Mouse (Mus musculus) erythroid progenitor cell, adult 5-6 weeks (primary cell): ENCODE measurements around the gene Clca1. TPM values are rescaled to one million over a fixed set of nuclear protein-coding genes. Genes with fewer than 3 reads are reported as not detected.
"Not testable (repeated sequence)": the region's sequence is repeated elsewhere in the genome, so short reads cannot be mapped to it uniquely, and the experiment has no call there.

Experiments
- ATAC-seq: replicated peaks from 2 replicates; pipeline ENCODE4 v1.8.0; 2016; ENCODE audit warnings: moderate number of reproducible peaks, mild to moderate bottlenecking, moderate TSS enrichment, inconsistent platforms; ENCODE audit not compliant: poor library complexity, low FRiP score, severe bottlenecking
- total RNA-seq, 2 experiments: library from RNA; stranded (forward) in 1 of 2; stranded (reverse) in 1 of 2; fragments of 150-400 nt in 1 of 2; fragments of 186-747, 209-891 nt in 1 of 2; gene quantifications; 2 replicates each; pipeline versions ENCODE4 v1.2.3 to v1.2.4; 2015 to 2017; ENCODE audit warnings: low replicate concordance in 2 of 2

Gene Clca1
- total RNA-seq (2015; ENCODE audit: low replicate concordance) (not detected in 2 replicates), total RNA-seq (2017; ENCODE audit: low replicate concordance) (not detected in 2 replicates)

- no peak for ATAC-seq
Observed at GRCm38 (mm10) chr3:145032676-145033075, at the start of gene Clca1. Gene Clca1, minus strand, starts transcription at chr3:145032776.

DNA sequence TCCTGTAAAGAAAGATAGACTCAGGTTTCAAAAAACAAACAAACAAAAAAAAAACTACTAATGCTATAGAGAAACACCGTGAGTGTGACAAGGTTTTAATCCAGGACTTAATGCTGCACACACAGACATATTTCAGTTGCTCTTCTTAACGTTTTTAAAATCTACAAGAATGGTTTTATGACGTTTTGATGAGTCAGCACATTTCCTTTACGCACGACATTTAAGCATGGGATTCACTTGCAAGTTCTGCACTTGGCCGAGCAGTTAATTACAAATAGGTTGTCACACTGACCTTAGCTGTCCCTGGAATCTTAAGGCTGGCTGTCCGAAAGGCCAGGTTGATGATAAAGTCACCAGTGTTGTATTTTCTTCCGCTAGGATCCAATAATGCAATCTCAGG, 48.3 kb upstream of the Clca1 start:
- ATAC-seq, result no peak

GRCm38 (mm10) chr3:145078405-145078804, 45.8 kb upstream of the Clca1 start:
- no peak for ATAC-seq

DNA sequence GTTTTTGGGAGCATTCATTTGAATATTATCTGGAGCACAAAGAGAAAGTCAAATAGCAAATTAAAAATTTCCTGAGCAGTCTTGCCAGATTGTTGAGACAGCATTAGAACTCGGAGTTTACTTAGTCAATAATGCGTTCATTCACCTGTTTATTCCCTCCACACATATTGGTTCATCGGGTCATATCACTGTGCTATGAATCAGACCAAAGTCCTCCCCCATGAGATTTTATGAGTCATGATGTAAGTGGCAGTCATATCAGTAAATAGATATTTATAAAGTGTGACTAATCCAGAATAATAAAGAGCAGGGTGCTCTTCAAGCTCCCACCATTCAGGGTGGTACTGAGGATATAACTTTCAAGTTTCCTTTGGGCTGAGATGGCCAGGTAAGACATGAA, 39.8 kb upstream of the Clca1 start:
- ATAC-seq, result no peak

- no peak for ATAC-seq
Observed at GRCm38 (mm10) chr3:145068964-145069363, 36.4 kb upstream of the Clca1 start.

DNA sequence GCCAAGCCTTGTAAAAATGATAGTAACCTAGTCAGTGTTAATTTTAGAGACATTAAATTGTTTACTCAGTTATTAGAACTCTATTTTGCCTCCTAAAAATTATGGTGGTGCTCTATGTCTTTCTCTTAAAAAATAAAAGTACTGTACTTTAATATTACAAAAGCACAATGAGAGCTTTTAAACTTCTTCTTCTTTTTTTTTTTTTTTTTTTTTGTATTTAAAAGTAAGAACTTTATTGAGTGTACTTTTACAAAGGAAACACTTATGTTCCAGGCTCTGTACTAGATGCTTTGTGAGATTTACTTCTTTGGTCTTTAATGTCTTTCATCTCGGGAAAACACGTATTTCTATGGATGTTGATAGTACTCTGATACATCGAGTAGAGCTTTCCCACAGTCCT, 22.6 kb upstream of the Clca1 start:
- ATAC-seq, result not testable (repeated sequence)

GRCm38 (mm10) chr3:145049820-145050219, 17.2 kb upstream of the Clca1 start:
- ATAC-seq, result no peak

- ATAC-seq, result no peak
Observed at GRCm38 (mm10) chr3:145038813-145039212, 6.2 kb upstream of the Clca1 start.

GRCm38 (mm10) chr3:145028036-145028435, 4.5 kb downstream of the Clca1 start:
- no peak for ATAC-seq

GRCm38 (mm10) chr3:145026750-145027149, 5.8 kb downstream of the Clca1 start:
- peak; percentile 59; the same call in 1 of the 2 replicates for ATAC-seq

DNA sequence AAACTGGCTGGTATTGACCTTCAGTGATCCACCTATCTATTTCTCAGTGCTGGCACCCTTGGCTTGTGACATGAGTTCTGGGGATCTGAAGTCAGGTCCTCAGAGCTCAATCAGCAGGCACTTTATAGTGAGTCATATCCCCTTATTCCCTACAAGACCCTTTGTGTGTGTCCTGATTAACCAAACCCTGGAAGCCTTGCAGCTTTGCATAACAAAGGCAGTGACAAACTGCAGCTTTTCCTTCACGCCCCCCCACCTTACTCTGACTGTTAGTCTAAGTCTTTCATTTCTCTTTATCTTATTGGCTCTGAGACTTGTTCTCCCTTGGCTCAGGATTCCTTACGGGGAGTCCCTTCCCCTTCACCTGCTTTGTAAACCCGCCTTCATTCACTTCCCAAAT, 14.8 kb downstream of the Clca1 start:
- no peak for ATAC-seq

DNA sequence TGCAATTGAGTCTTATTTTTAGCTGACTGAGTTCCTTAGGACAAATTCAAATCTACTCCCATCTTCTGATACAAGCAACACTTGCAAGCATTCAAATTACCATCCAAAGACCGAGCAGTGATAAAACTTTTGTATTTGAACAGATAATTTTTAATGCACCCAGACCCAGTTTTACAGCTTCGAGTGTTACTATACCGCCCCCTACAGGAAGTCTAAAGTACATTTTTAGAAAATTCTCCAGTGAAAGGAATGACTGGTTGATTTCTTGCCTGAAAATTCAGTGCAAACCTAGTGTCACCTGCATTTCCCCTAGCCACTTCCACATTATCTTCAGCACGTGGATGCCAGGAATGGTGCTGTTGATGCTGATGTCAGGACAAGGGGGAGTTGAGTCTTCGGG, 28.2 kb downstream of the Clca1 start:
- no peak for ATAC-seq

- ATAC-seq, result no peak
Observed at GRCm38 (mm10) chr3:145000912-145001311, 31.7 kb downstream of the Clca1 start.

GRCm38 (mm10) chr3:144993055-144993454, 39.5 kb downstream of the Clca1 start:
- no peak for ATAC-seq

DNA sequence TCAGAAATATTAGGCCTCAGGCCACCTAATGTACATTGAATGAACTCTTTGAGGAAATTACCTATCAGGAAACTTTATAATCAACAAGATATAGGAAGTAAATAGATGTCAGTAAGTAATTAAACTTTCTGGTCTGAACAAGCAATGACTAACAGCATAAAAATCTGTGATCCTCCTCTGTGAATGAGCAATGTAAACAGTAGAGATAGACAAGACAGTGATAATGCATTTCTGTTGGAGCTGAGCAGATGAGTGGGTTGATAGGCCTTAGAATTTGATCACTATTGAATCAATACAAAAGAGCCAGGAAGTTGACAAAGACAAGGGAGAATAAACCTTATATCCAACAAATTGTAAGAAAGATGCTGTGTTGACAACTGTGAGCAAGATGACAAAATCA, 40.0 kb downstream of the Clca1 start:
- ATAC-seq, result no peak

DNA sequence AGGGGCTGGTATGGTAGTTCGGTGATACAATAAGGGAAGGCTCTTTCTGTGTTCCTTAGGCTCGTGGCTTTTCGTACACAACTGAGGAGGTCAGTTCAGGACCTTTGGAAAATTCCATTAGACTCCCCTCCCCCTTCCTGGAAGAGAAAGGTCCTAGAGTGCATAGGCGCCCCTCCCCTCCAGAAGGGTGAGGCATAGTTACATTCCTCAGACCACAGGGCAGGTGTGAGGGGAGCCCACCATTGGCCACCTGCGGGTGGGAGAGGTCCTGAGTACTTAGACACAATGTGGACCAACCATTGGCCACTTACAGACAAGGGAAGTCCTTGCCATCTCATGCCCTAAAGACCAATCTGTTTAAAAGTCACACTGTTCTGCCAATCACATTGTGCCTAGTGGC, 46.7 kb downstream of the Clca1 start:
- no peak for ATAC-seq

GRCm38 (mm10) chr3:144980551-144980950, 52.0 kb downstream of the Clca1 start:
- no peak for ATAC-seq

- no peak for ATAC-seq
Observed at GRCm38 (mm10) chr3:144977631-144978030, 54.9 kb downstream of the Clca1 start.

DNA sequence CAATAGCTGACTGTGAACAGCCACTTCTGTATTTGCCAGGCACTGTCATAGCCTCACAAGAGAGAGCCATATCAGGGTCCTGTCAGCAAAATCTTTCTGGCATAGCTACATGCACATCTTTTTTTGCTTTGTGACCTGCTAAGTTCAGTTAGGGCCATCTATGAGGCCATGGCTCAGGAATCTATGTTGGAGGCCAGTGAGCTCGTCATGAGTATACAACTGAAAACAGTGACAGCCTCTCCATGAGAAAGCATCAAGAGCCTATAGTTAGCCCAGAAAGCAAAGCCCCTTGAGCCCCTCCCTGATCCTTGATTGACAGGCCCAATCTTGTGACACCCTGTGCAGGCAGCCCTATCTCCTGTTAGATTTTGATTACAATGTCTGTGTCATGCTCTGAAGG, 56.5 kb downstream of the Clca1 start:
- no peak for ATAC-seq

GRCm38 (mm10) chr3:144974945-144975344, 57.6 kb downstream of the Clca1 start, which contains the start of gene Clca4a:
Gene Clca4a, minus strand, starts transcription at chr3:144975045.
- ATAC-seq, result no peak

GRCm38 (mm10) chr3:144971553-144972270, 60.9 kb downstream of the Clca1 start:
- no peak for ATAC-seq

DNA sequence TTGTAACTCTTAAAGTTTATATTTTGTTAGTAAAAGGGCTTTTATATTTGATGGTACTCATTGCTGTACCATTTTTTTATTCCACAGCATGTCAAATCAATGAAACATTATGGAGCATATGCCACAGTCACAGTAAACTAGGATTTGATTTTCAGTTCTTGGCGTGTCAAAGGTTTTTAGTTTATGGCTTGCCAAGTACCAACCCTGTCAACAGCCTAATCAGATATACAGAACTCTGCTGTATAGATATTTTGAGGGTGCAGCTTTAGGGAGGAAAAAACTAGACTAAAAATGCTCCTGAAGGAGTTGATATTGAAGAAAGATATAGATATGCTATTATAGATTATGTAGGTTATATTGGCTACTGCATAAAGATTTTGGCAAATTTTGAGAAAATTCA, 62.8 kb downstream of the Clca1 start:
- ATAC-seq, result no peak
